Mouse (Mus musculus): ENCODE results near the gene Zc3hc1. TPM values are rescaled to one million over a fixed set of nuclear protein-coding genes. Genes with fewer than 3 reads are reported as not detected.

Gene Zc3hc1
- polyA plus RNA-seq, 1 experiment from 2014 or later: 78.3 TPM

GRCm38 (mm10) chr6:30409399-30410093, 18.7 kb upstream of the Zc3hc1 start:
- no peak for ATAC-seq (ENCODE audit: low FRiP score, low TSS enrichment)
- no peaks in the 10 kb centered on the region for H3K27me3 ChIP-seq (ENCODE audit: control insufficient read depth, insufficient read depth, low read length)
- 84% methylated on average over 7 of the region's 7 CpGs for WGBS
- H3K4me2 ChIP-seq (replicated peaks; ENCODE audit: low read depth, low read length): no peak overlapping the region
- 0 out of 2 replicates have a peak, but pooled peaks cover 5% of the 10 kb centered on the region for H3K4me1 ChIP-seq (ENCODE audit: control insufficient read depth, insufficient read depth, low read length)
- H3K36me3 ChIP-seq (ENCODE audit: control insufficient read depth, insufficient read depth, low read length): no peaks in the 10 kb centered on the region; the same call in 1 of the 2 replicates
- H3K4me3 ChIP-seq (ENCODE audit: low read length): no peak overlapping the region
- H3K27ac ChIP-seq (ENCODE audit: low read depth, low read length): no peak overlapping the region
- no peaks in the 10 kb centered on the region for H3K9me3 ChIP-seq (ENCODE audit: control insufficient read depth, low read length)
- no peak overlapping the region for H3K9ac ChIP-seq (ENCODE audit: low read depth, low read length)

GRCm38 (mm10) chr6:30408276-30408675, 17.4 kb upstream of the Zc3hc1 start:
- WGBS: 89% methylated on average over 4 of the region's 4 CpGs
- H3K9ac ChIP-seq (ENCODE audit: low read depth, low read length): no peak overlapping the region

GRCm38 (mm10) chr6:30404671-30405070, 13.8 kb upstream of the Zc3hc1 start:
- H3K27me3 ChIP-seq (ENCODE audit: control insufficient read depth, insufficient read depth, low read length): no peaks in the 10 kb centered on the region
- H3K9ac ChIP-seq (ENCODE audit: low read depth, low read length): peak overlapping the region; percentile 24; the same call in 1 of the 2 replicates
- WGBS: 74% methylated on average over 5 of the region's 5 CpGs
- no peak overlapping the region for H3K27ac ChIP-seq (ENCODE audit: low read depth, low read length)
- H3K4me1 ChIP-seq (ENCODE audit: control insufficient read depth, insufficient read depth, low read length): 0 out of 2 replicates have a peak, but pooled peaks cover 5% of the 10 kb centered on the region
- no peaks in the 10 kb centered on the region for H3K9me3 ChIP-seq (ENCODE audit: control insufficient read depth, low read length)
- no peak overlapping the region; the same call in 1 of the 2 replicates for H3K4me2 ChIP-seq (replicated peaks; ENCODE audit: low read depth, low read length)
- no peak for ATAC-seq (ENCODE audit: low FRiP score, low TSS enrichment)
- H3K36me3 ChIP-seq (ENCODE audit: control insufficient read depth, insufficient read depth, low read length): no peaks in the 10 kb centered on the region; the same call in 1 of the 2 replicates
- no peak overlapping the region for H3K4me3 ChIP-seq (ENCODE audit: low read length)

More at GRCm38 (mm10) chr6:30408276-30408675, 17.4 kb upstream of the Zc3hc1 start:
- Histone ChIP-seq H3K9me3 (ENCODE audit: control insufficient read depth, low read length) (no peaks in the 10 kb centered on the region), H3K4me2 (replicated peaks; ENCODE audit: low read depth, low read length) (no peak overlapping the region), H3K27me3 (ENCODE audit: control insufficient read depth, insufficient read depth, low read length) (no peaks in the 10 kb centered on the region), H3K4me1 (ENCODE audit: control insufficient read depth, insufficient read depth, low read length) (0 out of 2 replicates have a peak, but pooled peaks cover 8% of the 10 kb centered on the region), H3K36me3 (ENCODE audit: control insufficient read depth, insufficient read depth, low read length) (no peaks in the 10 kb centered on the region; the same call in 1 of the 2 replicates), H3K4me3 (ENCODE audit: low read length) (no peak overlapping the region), H3K27ac (ENCODE audit: low read depth, low read length) (no peak overlapping the region)
- ATAC-seq (ENCODE audit: low FRiP score, low TSS enrichment): no peak

- Histone ChIP-seq H3K4me1 (ENCODE audit: control insufficient read depth, insufficient read depth, low read length) (0 out of 2 replicates have a peak, but pooled peaks cover 5% of the 10 kb centered on the region), H3K9ac (ENCODE audit: low read depth, low read length) (no peak overlapping the region; the same call in 1 of the 2 replicates), H3K36me3 (ENCODE audit: control insufficient read depth, insufficient read depth, low read length) (no peaks in the 10 kb centered on the region), H3K4me2 (replicated peaks; ENCODE audit: low read depth, low read length) (peak overlapping the region; percentile 45), H3K4me3 (ENCODE audit: low read length) (peak overlapping the region; percentile 22; the same call in 1 of the 2 replicates), H3K9me3 (ENCODE audit: control insufficient read depth, low read length) (no peaks in the 10 kb centered on the region), H3K27ac (ENCODE audit: low read depth, low read length) (peak overlapping the region; percentile 26; the same call in 1 of the 2 replicates), H3K27me3 (ENCODE audit: control insufficient read depth, insufficient read depth, low read length) (no peaks in the 10 kb centered on the region)
- 18% methylated on average over 4 of the region's 4 CpGs for WGBS
- no peak for ATAC-seq (ENCODE audit: low FRiP score, low TSS enrichment)
Observed at GRCm38 (mm10) chr6:30403465-30403864, 12.6 kb upstream of the Zc3hc1 start.

- H3K27ac ChIP-seq (ENCODE audit: low read depth, low read length): peak overlapping the region; percentile 96
- ATAC-seq (ENCODE audit: low FRiP score, low TSS enrichment): no peak; the same call in 1 of the 2 replicates
- H3K36me3 ChIP-seq (ENCODE audit: control insufficient read depth, insufficient read depth, low read length): no peaks in the 10 kb centered on the region
- no peaks in the 10 kb centered on the region for H3K27me3 ChIP-seq (ENCODE audit: control insufficient read depth, insufficient read depth, low read length)
- 0 out of 2 replicates have a peak, but pooled peaks cover 5% of the 10 kb centered on the region for H3K4me1 ChIP-seq (ENCODE audit: control insufficient read depth, insufficient read depth, low read length)
- peak overlapping the region; percentile 62 for H3K4me2 ChIP-seq (replicated peaks; ENCODE audit: low read depth, low read length)
- no peaks in the 10 kb centered on the region for H3K9me3 ChIP-seq (ENCODE audit: control insufficient read depth, low read length)
- WGBS: 0% methylated on average over 29 of the region's 29 CpGs
- peak overlapping the region; percentile 97 for H3K4me3 ChIP-seq (ENCODE audit: low read length)
- peak overlapping the region; percentile 96 for H3K9ac ChIP-seq (ENCODE audit: low read depth, low read length)
Observed at GRCm38 (mm10) chr6:30402091-30402491, 11.3 kb upstream of the Zc3hc1 start.

- Histone ChIP-seq H3K4me3 (ENCODE audit: low read length) (peak within 1 kb of the TSS; percentile 97), H3K9me3 (ENCODE audit: control insufficient read depth, low read length) (no peaks in the 10 kb centered on the region), H3K27ac (ENCODE audit: low read depth, low read length) (peak within 1 kb of the TSS; percentile 96), H3K27me3 (ENCODE audit: control insufficient read depth, insufficient read depth, low read length) (no peaks in the 10 kb centered on the region), H3K4me1 (ENCODE audit: control insufficient read depth, insufficient read depth, low read length) (0 out of 2 replicates have a peak, but pooled peaks cover 5% of the 10 kb centered on the region), H3K9ac (ENCODE audit: low read depth, low read length) (peak within 1 kb of the TSS; percentile 96), H3K4me2 (replicated peaks; ENCODE audit: low read depth, low read length) (peak within 1 kb of the TSS; percentile 62), H3K36me3 (ENCODE audit: control insufficient read depth, insufficient read depth, low read length) (no peaks in the 10 kb centered on the region)
- WGBS: under 1% methylated on average over 41 of the region's 41 CpGs
- ATAC-seq (ENCODE audit: low FRiP score, low TSS enrichment): peak; percentile 99
Observed at GRCm38 (mm10) chr6:30401308-30402015, 10.6 kb upstream of the Zc3hc1 start, which contains the start of gene Klhdc10. Klhdc10 (plus strand) TSS chr6:30401868.

- WGBS: 8% methylated on average over 7 of the region's 7 CpGs
- peak overlapping the region; percentile 52 for H3K4me2 ChIP-seq (replicated peaks; ENCODE audit: low read depth, low read length)
- peak overlapping the region; percentile 71 for H3K9ac ChIP-seq (ENCODE audit: low read depth, low read length)
- peak overlapping the region; percentile 96 for H3K27ac ChIP-seq (ENCODE audit: low read depth, low read length)
- 0 out of 2 replicates have a peak, but pooled peaks cover 5% of the 10 kb centered on the region for H3K4me1 ChIP-seq (ENCODE audit: control insufficient read depth, insufficient read depth, low read length)
- peak overlapping the region; percentile 97 for H3K4me3 ChIP-seq (ENCODE audit: low read length)
- no peaks in the 10 kb centered on the region for H3K27me3 ChIP-seq (ENCODE audit: control insufficient read depth, insufficient read depth, low read length)
- no peaks in the 10 kb centered on the region for H3K9me3 ChIP-seq (ENCODE audit: control insufficient read depth, low read length)
- H3K36me3 ChIP-seq (ENCODE audit: control insufficient read depth, insufficient read depth, low read length): no peaks in the 10 kb centered on the region
- no peak for ATAC-seq (ENCODE audit: low FRiP score, low TSS enrichment)
Observed at GRCm38 (mm10) chr6:30400716-30401115, 9.9 kb upstream of the Zc3hc1 start.

- no peaks in the 10 kb centered on the region for H3K27me3 ChIP-seq (ENCODE audit: control insufficient read depth, insufficient read depth, low read length)
- 0 out of 2 replicates have a peak, but pooled peaks cover 3% of the 10 kb centered on the region for H3K4me1 ChIP-seq (ENCODE audit: control insufficient read depth, insufficient read depth, low read length)
- H3K36me3 ChIP-seq (ENCODE audit: control insufficient read depth, insufficient read depth, low read length): no peaks in the 10 kb centered on the region
- no peak for ATAC-seq (ENCODE audit: low FRiP score, low TSS enrichment)
- H3K4me3 ChIP-seq (ENCODE audit: low read length): no peak overlapping the region
- H3K4me2 ChIP-seq (replicated peaks; ENCODE audit: low read depth, low read length): no peak overlapping the region
- no peak overlapping the region for H3K9ac ChIP-seq (ENCODE audit: low read depth, low read length)
- H3K9me3 ChIP-seq (ENCODE audit: control insufficient read depth, low read length): no peaks in the 10 kb centered on the region
- 74% methylated on average over 5 of the region's 5 CpGs for WGBS
- H3K27ac ChIP-seq (ENCODE audit: low read depth, low read length): no peak overlapping the region
Observed at GRCm38 (mm10) chr6:30400146-30400545, 9.3 kb upstream of the Zc3hc1 start.

Measured in kidney, embryonic 14.5 days (tissue).